Mouse (Mus musculus) lung, postnatal 0 days (tissue): ENCODE results near the gene M6pr.

ENCODE experiments used
- CTCF ChIP-seq: IDR thresholded peaks from 2 replicates; pipeline ENCODE4 v1.5.1; 2016; ENCODE audit warnings: antibody characterized with exemption, mild to moderate bottlenecking
- EP300 ChIP-seq: IDR thresholded peaks from 2 replicates; pipeline ENCODE4 v1.6.1; 2016; ENCODE audit warnings: antibody characterized with exemption, mild to moderate bottlenecking, control low read depth

- TF ChIP-seq CTCF (no peak), EP300 (no peak)
Measured at GRCm38 (mm10) chr6:122345731-122346130, 37.2 kb downstream of the M6pr start.
